Mouse (Mus musculus): ENCODE data around the gene Nkx2-1.

The Nkx2-1 gene

GRCm38 (mm10) chr12:56522191-56522590 lies 14.5 kb downstream of the Nkx2-1 start:
- DNase-seq (ENCODE audit: low read depth), result no peak

- no peak for DNase-seq (ENCODE audit: low read depth)
Observed at GRCm38 (mm10) chr12:56521106-56521840, 15.4 kb downstream of the Nkx2-1 start.

- no peak for DNase-seq (ENCODE audit: low read depth)
Observed at GRCm38 (mm10) chr12:56520396-56521105, 16.2 kb downstream of the Nkx2-1 start.

- no peak for DNase-seq (ENCODE audit: low read depth)
Observed at GRCm38 (mm10) chr12:56519738-56520191, 16.9 kb downstream of the Nkx2-1 start.

GRCm38 (mm10) chr12:56519071-56519737 lies 17.5 kb downstream of the Nkx2-1 start:
- DNase-seq (ENCODE audit: low read depth), result no peak

GRCm38 (mm10) chr12:56518221-56518620 lies 18.5 kb downstream of the Nkx2-1 start:
- DNase-seq (ENCODE audit: low read depth), result no peak

GRCm38 (mm10) chr12:56514831-56515230 lies 21.9 kb downstream of the Nkx2-1 start:
- no peak for DNase-seq (ENCODE audit: low read depth)

- DNase-seq (ENCODE audit: low read depth), result no peak
Observed at GRCm38 (mm10) chr12:56508413-56508812, 28.3 kb downstream of the Nkx2-1 start.

- DNase-seq (ENCODE audit: low read depth), result no peak
Observed at GRCm38 (mm10) chr12:56487046-56487445, 49.7 kb downstream of the Nkx2-1 start.

- DNase-seq (ENCODE audit: low read depth), result no peak
Observed at GRCm38 (mm10) chr12:56482606-56483005, 54.1 kb downstream of the Nkx2-1 start.
